Comparison of ENCODE assay signal across 12 mouse cellular contexts in genomic region chr4:26171177-26171576, GRCm38 (mm10).
"Had no signal": no experiment of that assay in that cellular context is flagged by ENCODE, and none has a peak within 500 bp of the region (broad histone marks: within the 10 kb centered on the region; RNA-seq: fewer than 3 reads in every experiment).

No protein-coding gene starts in this region.

- DNase-seq: kidney, adult 2 months; kidney, postnatal 14 days; left cerebral cortex, postnatal 4 days; lung, adult 18-20 months; retina, postnatal 1 day; right cerebral cortex, postnatal 14 days; thymus, postnatal 4 days had no signal

- H3K27ac ChIP-seq: kidney, embryonic 15.5 days; limb, embryonic 13.5 days; liver, embryonic 14.5 days; stomach, postnatal 0 days had no signal

- H3K9ac ChIP-seq: kidney, embryonic 15.5 days; limb, embryonic 13.5 days; liver, embryonic 14.5 days had no signal

- H3K4me1 ChIP-seq: kidney, embryonic 15.5 days; limb, embryonic 13.5 days had no signal

- H3K4me3 ChIP-seq: kidney, embryonic 15.5 days; limb, embryonic 13.5 days; myocyte had no signal

- H3K36me3 ChIP-seq: kidney, embryonic 15.5 days; limb, embryonic 13.5 days had no signal

- H3K27me3 ChIP-seq: kidney, embryonic 15.5 days; limb, embryonic 13.5 days had no signal

- H3K4me2 ChIP-seq: kidney, embryonic 15.5 days; limb, embryonic 13.5 days had no signal

- H3K9me3 ChIP-seq: kidney, embryonic 15.5 days; limb, embryonic 13.5 days had no signal
